Mouse (Mus musculus) ovary, adult 18-20 months (tissue): ENCODE measurements at regions not wholly inside any gene's neighbourhood (a gene's known extent, or its start where the extent isn't known, plus 50 kb on each side); places are given as distances from the start of the nearest gene placed in this dataset.

Source experiments
- DNase-seq: peaks from one replicate; pipeline ENCODE4 v3.0.0; 2022; ENCODE audit warnings: low spot score, mixed read lengths

DNA sequence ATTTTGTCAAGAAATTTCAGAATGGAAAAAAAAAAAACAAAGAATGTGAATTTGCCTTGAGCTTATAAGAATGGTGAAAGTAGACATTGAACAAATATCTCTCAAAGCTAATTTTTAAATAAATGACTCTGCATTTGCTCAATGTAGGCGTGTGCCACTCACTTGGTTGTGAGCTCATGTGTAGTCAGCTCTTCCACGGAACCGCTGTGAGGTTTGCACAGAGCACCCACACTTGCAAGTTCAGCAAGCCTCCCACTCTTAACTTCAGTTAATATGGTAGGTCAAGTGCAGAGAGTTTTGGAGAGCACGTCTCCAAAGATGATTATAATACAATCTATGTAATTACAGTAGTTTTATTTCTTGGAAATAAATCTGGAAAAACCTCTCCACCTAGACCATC, 479.9 kb upstream of the Mef2c start:
- DNase-seq = no peak

DNA sequence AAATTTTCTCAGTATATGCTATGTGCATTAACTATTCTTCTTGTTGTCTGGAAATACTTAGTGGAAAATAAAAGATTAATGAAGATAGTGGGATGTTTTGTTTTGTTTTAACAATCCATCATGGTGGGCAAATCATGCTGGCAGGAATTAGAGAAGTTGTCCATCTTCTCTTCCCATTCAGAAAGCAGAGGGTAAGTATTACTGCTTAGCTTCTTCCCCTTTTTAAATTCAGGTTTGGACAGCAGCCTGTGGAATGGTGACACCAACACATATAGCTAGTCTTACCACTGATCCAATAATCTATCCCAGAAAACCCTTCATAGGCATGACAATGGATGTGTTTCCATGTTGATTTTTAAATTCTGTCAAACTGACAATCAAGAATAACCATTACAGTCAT, 467.9 kb upstream of the Mef2c start:
- no peak for DNase-seq

DNA sequence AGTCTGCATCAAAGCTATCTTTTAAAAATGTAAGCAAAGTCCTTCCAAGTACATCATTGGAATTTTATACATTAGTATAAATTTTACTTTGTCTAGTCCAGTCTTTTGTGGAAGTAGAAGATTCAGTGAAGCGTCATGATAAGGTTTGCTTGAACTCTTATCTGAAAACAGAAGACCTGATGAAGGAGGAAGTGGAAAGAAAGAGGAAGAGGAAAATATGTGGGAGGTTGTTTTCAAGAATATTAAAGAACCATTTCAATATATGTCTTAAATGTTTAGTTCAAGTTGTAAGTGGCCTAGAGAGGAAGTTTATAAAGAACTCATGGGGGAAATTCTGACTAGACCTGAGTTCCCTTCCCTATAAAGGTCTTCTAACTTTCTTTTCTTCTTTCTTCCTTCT, 462.3 kb upstream of the Mef2c start:
- no peak for DNase-seq

DNA sequence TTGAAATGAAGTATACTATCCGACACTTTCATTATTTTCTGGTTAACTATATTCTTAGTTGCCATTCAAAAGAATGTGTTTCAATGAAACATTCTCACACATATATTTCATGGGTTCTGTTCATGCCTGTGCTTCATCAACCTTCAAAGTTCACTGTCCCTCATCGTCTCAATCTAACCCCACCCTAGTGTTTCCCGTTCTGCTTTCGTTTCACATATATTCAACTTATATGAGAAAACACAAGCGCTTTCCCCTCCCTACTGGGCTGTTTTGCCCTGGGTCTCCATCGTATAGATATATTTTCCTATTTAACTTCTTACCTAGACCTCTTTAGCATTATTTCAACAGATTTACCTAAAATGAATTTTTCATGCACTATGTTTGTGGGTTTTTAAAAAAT, 458.3 kb upstream of the Mef2c start:
- no peak for DNase-seq

DNA sequence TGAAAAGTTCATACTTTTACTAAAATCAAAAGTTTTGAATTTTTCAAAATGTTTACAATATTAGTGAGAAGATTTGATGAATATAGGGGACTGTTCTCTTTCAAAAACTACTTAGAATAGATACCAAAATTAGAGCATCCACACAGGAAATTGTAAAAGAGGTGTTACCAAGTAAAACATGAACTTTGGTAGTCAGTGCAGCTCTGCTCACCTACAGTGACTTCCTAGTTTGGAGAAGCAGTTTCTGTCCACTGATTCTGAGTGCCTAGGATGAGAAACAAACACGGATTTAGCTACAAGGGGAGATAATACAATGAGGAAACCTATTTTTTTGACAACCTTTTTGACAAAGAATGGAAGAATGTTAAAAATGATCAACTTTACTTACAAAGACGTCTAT, 457.9 kb upstream of the Mef2c start:
- DNase-seq = no peak

DNA sequence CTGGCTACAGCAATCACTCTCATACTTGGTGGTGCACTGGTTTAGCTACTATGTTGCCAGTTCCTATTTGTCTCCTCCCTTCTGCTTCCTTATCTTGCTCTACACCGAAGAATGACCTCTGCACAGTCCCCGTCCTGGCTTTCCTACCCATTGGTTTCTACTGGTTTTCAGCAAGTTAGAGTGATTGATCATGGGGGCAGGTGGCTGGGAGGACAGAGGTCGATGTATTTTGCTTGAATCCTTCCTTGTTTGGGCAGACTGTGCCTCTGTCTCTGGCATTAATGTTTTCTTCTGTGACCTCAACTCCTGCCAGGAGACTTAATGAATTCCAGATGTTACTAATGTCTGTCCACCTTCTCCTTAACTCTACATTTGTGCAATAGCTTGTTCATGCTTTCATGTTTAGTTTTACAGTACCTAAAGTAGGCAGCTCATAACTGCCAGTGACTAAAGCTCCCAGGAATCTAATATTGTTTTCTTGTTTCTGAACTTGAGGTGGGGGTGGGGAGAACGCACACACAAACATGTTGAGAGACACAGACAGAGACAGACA, 457.2 kb upstream of the Mef2c start:
- DNase-seq = no peak

DNA sequence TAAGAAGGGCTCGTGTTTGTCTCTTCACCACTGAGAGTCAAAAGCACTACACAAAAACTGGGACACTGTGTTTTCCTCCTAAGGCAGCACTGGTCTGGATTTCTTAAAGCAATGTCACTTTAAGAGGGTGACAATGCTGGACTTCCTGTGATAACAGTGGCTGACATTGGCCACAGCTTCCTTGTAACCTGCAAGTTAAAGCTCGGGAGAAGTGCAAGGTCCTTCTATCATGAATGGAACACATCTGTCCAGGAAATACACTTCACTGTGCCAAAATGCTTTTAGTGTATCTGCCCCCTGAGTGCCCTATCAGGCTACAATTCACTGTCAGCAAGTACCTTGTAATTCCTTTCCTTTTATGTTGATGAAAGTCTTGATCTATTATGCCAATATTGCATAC, 448.0 kb upstream of the Mef2c start:
- DNase-seq = no peak

DNA sequence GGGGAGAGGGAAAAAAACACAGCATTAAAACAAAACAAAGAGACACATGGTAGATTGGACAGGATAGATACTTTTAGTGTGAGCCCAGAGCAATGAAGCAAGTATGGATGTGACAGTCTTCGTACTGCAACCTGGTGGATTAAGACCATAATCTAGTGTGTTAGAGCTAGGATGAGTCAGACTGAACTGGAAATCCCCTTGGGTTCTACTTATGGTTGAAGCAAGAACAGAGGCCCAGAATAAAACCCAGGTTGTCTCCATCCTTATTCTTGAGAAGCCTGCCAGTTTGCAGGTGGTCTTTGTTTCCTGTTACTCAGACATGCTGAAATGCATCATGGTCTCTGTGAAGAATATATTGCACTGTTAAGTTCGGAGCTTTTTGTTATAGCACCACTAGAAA, 447.4 kb upstream of the Mef2c start:
- DNase-seq = no peak

DNA sequence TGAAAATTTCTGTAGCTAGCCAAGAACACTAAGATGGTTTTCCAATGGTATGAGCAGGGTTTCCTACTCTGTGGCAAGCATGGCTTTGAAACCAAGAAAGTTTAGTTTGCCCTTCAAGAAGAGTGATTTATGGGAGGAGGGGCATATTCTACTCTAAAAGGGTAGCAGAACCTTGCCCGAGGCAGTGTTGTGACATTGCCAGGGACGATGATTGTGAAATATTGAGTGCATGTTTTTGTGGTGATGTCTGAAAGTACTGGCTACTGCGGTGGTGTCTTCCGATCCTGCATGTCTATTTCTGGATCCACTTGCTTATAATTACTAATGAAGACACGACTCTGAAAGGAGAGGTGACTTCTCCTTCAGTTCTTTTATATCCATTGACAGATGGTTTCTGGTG, 439.1 kb upstream of the Mef2c start:
- no peak for DNase-seq

DNA sequence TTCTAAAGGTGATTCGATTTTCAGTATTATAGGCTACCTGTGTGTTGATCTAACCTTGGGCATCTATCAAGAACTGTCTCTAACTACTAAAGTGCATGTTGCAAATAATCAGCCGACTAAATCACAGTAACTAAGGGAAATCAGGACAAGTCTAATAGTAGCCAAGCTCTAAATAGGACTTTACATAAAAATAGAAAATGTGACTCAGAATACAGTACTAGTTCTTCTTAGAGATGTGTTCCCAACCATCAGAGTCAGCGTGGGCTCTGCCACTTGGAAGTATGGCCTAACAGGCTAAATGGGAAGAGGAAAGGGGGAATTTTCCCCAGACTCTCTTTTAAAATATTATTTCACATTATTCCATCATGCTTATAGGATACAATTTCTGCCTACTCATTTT, 438.6 kb upstream of the Mef2c start:
- DNase-seq = no peak

DNA sequence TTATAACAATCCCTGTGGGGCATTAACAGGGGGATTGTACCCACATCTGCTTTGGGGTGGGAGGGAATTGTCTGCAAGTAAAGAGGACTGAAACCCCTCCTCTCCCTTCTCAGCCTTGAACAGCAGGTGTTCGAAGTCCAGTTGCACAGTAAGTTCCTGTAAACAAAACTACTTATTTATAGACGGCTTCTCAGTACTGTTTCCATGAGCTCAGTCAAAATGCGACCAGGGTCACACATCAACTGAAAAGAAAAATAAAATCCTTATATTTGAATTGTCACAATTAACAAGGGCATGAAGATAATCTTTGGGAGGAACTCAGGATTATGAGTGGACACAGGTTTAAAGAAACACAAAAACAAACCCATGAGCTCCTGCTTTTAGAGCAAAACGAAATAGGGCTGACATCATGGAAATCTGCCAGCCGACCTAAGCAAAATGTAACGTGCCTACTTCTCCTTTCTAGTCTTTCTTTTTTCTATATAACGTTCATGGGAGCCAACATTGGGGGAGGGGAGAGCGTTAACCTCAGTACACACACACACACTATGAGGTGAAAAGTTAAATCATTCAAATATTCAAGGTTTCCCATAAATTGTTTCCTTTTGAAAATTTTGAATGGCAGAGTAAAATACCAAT, 437.6 kb upstream of the Mef2c start:
- DNase-seq = no peak

DNA sequence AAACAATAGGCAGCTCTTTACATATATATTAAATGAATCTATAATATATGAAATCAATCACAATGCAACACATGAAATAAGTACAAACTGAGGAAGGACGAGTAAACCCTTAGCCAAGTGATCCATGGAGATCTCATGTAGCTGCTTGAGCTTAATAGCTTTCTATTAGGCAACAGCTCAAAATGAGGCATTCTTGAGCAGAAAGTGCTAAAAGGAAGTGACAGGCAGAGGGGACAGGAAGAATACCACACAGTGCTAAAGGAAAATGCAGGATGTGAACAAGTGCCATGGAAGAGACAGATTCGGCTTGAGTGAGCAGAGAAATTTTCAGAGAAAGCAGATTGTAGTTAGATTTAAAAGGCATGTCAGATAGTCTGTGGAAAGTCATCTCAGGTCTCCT, 436.3 kb upstream of the Mef2c start:
- no peak for DNase-seq

DNA sequence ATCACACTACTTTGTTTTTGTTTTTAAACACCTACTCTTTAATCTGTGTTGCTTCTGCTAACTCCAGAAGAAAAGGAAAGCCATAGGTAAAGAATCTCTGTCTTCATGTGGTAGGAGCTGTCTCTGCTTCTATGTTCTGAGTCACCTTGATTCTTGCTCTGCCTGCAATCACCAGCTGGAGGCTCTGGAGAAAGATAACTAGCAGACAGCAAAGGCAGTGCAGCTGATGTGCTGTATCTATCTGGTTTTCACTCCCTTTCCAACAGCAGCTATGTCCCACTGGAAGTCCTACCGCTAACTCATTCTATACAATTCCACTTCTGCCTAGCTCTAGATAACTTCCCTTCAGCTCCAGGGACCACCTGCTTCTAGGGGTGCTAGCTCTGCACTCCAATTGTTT, 435.2 kb upstream of the Mef2c start:
- DNase-seq = no peak

DNA sequence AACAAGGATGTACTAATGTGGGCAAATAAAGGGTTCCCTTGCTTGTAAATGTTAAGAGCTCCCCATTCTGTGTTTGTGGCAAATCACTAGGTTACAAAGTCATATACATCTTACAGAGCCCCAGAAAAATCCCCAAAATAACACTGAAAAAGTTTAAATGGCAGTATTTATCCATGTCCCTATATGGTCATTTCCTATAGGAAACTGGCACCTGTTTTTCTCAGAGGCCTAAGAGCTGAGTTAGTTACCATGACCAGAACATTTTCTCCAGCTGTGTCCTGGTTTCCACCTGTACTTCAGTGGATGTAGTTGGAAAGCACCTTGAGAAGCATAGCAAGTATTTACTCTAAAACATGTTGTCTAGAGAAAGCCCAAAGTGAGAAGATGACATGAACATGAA, 434.5 kb upstream of the Mef2c start:
- DNase-seq = no peak

DNA sequence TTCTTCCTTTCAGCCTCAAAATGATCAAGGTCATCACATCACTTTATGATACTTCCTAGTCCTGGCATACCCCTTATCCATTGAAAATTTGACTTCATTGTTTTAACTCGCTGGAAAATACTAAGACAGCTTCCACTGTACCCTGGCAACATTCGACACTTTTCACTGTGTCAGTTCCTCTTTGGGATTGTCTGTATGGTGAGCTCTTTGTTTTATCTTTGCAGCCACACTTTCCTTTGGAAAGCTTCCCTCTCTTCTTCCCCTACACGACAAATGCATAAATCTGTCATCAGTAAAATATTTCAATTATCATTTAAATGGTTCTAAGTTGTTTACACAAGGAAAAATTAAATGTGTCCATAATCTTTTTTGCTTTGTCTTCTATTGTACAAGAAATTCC, 431.8 kb upstream of the Mef2c start:
- no peak for DNase-seq

DNA sequence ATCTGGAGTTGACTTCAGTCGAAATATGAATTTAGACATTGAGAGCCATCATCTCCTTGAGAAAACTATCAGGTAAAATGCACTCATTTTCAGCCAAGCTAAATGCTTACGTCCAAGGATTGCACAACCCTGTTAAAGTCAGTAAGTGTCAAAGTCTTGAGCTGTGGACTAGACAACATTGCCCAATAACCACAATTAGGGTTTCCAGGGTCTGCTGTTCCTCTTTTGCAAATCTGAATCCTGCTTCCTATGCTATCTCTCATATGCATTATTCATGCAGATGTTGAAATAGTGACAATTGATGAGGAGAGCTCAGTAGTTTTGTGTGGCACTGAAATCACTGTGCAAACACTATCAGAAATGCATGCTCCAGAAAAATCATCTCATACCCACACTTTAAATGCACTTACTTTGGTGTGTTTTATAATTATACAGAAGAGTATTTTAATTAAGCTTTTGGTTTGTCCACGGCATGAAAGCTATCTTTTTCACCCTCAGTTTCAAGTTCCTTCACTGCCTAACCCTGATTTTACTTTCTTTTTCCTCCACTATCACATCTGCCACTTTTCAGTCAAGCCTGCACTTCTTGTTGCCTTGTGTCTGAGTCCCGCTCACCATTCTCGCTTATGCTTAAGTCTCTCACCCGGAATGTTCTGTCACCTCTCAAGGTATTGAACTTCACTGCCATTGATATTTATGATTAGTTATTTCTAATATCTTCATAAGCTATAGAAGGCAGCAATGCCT, 429.4 kb upstream of the Mef2c start:
- DNase-seq = no peak

DNA sequence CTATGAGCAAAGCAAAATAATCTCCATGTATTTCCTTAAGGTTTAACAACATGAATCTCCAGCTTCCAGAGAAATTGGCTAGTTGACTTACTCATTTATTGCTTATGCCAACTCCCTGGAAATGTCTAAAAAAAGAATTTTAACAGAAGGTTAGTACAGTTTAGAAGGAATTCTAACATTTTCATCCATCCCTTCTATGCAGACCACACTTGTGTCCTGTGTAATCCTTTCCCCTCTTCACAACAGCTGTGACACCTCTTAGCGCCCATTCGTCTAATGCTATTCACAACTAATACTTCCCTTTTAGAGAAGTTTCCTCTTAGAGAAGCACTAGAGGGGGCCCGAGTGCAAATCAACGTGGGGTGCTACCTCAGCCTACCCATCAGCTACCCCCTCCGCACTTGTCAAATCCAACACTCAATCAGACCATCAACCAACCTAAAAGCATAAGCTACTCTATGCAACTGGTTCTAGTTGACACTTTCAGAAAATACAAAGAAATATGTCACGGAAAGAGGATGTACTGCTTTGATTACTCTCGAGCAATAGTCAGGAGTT, 428.4 kb upstream of the Mef2c start:
- DNase-seq = no peak

DNA sequence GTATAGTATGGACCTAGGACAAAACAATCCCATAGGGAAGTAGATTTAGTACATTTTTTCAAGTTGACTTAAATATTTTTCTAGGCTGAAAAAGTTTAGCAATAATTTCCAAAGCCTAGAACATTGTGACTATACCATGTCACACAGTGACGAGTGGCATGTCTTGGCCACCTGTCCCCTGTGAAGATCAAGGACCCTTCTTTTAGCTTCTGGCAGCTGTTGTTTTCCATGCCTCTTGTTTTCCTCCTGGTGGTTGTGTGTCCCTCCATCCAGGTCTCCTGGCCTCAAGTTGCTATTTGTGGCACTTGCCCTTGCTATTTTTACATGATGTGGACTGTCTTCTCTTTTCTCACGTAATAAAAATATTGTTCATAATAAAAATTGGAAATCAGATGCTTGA, 427.2 kb upstream of the Mef2c start:
- no peak for DNase-seq

DNA sequence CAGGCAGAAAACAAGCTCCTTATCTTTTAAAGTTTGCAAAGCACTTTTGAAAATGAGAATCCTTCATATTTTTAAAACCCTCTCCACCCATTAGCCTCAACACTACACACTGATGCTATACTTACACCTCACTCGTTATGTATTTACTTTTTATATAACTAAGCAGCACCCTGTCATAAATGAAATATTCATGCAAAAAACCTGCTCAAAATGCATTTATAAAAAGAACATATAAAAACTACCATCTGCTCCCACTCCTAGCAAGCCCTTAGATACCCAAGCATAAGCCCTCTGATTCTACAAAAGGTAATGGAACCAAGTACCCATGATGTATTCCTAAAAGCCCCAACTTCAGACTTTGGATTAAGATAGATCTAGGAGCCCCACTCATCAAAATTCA, 426.7 kb upstream of the Mef2c start:
- DNase-seq = no peak

DNA sequence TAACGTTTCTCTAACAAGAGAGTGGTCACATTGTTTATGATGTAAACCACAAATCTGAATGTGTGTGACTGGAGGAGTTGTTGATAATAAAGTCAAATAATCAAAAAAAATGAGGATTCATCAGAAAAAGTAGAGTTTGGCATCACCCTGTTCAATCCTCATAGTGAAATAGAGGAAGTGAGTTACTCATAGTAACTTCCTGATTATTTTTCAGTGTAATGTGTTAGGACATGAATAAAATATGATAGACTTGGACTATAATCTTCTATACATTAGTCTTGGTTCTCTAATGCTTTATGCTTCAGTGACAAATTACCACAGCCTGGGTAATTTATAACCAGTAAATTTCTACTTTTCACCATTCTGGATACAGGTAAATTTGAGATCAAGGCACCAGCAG, 424.5 kb upstream of the Mef2c start:
- no peak for DNase-seq

DNA sequence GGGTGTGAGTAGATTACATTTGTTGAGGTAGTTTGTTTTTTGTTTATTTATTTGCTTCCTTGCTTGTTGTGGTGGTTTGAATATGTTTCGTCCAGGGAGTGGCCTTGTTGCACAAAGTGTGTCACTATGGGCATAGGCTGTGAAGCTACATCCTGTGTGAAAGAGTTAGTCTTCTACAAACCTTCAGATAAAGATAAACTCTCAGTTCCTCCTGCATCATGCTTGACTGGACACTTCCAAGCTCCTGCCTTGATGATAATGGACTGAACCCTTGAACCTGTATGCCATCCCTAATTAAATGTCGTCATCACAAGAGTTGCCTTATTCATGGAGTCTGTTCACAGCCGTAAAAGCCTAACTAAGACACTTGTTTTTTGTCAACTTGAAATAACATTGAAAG, 418.9 kb upstream of the Mef2c start:
- DNase-seq = no peak

DNA sequence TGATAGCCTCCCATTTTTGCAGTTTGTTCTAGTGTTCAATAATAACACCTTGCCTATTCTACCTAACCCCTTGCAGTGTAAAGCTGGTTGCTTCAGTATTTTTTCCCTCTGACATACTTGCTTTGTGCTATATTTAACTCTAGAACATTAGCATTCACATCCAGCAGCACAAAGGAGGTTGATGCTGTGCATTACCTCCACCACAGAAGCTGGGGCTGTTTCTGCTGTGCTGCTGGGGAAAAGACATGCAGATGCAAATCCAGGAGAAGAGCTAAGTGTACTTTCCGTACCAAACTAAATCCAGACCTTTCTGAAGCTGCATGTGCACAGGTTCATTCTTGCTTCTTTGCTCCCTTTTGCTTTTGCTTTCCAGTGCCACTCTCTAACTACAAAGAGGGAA, 403.9 kb upstream of the Mef2c start:
- no peak for DNase-seq

DNA sequence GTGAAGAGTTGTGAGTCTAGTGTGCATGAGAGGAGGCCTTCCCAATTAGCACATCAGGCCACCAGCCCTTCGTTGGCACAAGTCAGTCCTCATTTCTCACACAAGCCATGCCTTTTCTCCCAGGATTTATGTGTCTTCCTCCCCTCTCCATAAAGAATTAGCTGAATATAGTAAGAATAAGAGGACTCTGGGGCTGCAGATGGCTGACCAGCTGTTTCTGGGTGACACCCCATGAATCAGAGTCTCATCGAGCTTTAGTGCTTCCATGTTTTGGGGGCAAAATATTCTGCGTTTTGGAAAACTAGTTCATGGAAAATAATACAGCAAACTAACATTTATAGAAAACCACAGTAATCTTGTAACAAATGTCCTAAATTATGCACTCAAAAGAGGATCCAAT, 393.2 kb upstream of the Mef2c start:
- no peak for DNase-seq

DNA sequence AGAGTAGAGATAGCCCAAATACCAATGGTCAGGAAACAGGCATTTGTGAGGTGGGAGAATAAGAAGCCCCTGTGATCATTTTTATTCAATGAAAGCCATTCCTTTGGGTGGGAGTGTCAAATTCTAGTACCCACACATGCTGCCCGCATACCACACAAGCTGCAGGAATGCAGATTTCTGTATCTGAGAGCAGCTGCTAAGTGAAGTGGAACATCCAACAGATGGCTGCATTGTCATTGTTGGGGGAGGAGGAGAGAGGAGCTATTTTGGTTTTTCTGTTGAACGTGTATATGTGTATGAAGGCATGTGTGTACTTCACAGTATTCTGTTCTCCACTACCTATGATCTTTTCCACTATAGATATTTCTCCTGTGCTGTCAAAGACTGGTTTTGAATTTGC, 392.3 kb upstream of the Mef2c start:
- DNase-seq = no peak
